Mouse (Mus musculus) olfactory bulb, adult 2 months (tissue): Measurements from ENCODE around the gene Prom2. TPM values are rescaled to one million over a fixed set of nuclear protein-coding genes. Genes with fewer than 3 reads are reported as not detected.

Source experiments
- H3K27ac ChIP-seq: fragments of 200-500 bp; 2 replicates; pipeline ENCODE4 v1.5.1; 2012; ENCODE audit warnings: low read depth, low read length; ENCODE audit not compliant: insufficient read depth
- H3K4me1 ChIP-seq: fragments of 200-500 bp; 2 replicates; pipeline ENCODE4 v1.6.1; 2012; ENCODE audit warnings: low read length; ENCODE audit not compliant: control insufficient read depth, insufficient read depth
- H3K4me3 ChIP-seq: fragments of 200-500 bp; 2 replicates; pipeline ENCODE4 v1.5.1; 2012; ENCODE audit warnings: mild to moderate bottlenecking, low read depth, low read length, moderate library complexity; ENCODE audit not compliant: insufficient read depth
- CTCF ChIP-seq: fragments of 200-500 bp; IDR thresholded peaks from 2 replicates; pipeline ENCODE4 v1.5.1; 2012; ENCODE audit warnings: low read depth, mild to moderate bottlenecking, low read length, moderate library complexity; ENCODE audit not compliant: insufficient read depth
- POLR2A ChIP-seq: fragments of 200-500 bp; IDR thresholded peaks from 2 replicates; pipeline ENCODE4 v1.6.1; 2012; ENCODE audit warnings: mild to moderate bottlenecking, low read depth, low read length, moderate library complexity; ENCODE audit not compliant: insufficient read depth
- WGBS: fragments of 180-500 bp; shearing (Covaris S2); methylation state at CpG from one replicate; pipeline ENCODE4 v1.1.7; 2018; 5-methylcytosine and 5-hydroxymethylcytosine counted together
- polyA plus RNA-seq: library from polyadenylated mRNA; stranded (reverse); fragments of >200 nt; gene quantifications from 2 replicates; pipeline ENCODE4 v1.2.4, GENCODE M21; 2012; ENCODE audit warnings: low replicate concordance; ENCODE audit not compliant: missing spikeins, insufficient read depth, insufficient read length

Prom2 gene
- polyA plus RNA-seq, 1 experiment = not detected

DNA sequence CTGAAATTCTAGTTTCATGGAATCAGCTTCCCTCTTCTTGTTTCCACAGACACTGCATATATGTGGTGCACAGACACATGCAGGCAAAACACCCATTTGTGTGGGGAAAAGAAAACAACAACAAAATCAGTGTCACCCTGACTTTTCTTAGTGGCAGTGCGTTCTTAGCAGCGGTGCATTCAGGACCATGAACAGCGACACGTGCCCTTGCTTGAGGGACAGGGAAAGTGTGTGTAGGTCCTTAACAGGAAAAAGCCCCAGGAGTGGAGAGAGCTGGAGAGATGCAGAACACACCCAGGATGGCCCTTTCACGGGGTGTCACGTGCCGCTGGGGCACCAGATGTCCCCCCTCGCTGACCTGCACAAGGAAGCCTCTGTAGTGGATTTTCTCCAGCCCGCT, 8.9 kb downstream of the Prom2 start:
- no peak for TF ChIP-seq CTCF
- no peak for TF ChIP-seq POLR2A
- H3K4me3 ChIP-seq = no peak overlapping the region
- WGBS = 34% methylated on average over 9 of the region's 9 CpGs
- H3K27ac ChIP-seq = no peak overlapping the region
- peaks cover 12% of the 10 kb centered on the region for H3K4me1 ChIP-seq

DNA sequence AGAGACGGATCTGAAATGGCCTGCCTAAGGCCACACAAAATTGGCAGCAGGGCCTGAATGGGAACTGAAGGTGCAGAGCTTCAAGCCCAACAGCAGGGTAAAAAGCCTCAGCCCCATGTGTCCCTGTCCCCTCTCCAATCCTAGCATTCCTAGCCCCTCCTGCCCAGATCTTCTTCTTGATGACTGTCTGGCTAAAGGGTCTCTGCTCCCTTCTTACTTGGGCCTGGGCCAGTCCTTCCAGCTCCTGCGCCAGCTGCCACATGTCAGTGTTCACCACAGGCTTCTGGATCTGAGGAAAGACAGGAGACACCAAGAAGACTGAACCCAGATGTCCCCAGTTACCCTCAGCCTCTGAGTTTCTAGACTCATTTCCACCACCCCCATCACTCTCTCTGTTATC, 9.7 kb downstream of the Prom2 start:
- H3K27ac ChIP-seq = no peak overlapping the region
- no peak overlapping the region for H3K4me3 ChIP-seq
- 73% methylated on average over 2 of the region's 2 CpGs for WGBS
- TF ChIP-seq POLR2A = no peak
- no peak for TF ChIP-seq CTCF
- peaks cover 5% of the 10 kb centered on the region for H3K4me1 ChIP-seq

DNA sequence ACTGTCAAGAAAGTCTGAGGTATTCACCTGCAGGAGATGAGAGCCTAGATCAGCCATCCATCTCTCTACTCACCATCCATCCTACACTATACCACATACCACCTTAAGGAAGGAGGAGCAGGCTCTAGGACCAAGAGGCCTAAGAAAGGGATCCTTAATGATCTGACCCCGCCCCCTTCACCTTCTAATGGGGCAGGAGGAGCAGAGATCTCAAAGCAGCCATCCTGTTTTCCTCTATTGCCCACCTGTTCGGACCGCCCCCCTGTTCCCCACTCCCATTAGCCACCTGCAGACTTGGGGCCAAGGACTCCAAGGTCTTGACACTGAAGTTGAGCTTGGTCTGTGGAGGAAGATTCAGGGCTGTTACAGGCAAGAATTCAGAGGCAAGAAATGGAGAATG, 10.8 kb downstream of the Prom2 start:
- 82% methylated on average over 3 of the region's 3 CpGs for WGBS
- no peaks in the 10 kb centered on the region for H3K4me1 ChIP-seq
- no peak overlapping the region for H3K4me3 ChIP-seq
- TF ChIP-seq CTCF (no peak), POLR2A (no peak)
- no peak overlapping the region for H3K27ac ChIP-seq

DNA sequence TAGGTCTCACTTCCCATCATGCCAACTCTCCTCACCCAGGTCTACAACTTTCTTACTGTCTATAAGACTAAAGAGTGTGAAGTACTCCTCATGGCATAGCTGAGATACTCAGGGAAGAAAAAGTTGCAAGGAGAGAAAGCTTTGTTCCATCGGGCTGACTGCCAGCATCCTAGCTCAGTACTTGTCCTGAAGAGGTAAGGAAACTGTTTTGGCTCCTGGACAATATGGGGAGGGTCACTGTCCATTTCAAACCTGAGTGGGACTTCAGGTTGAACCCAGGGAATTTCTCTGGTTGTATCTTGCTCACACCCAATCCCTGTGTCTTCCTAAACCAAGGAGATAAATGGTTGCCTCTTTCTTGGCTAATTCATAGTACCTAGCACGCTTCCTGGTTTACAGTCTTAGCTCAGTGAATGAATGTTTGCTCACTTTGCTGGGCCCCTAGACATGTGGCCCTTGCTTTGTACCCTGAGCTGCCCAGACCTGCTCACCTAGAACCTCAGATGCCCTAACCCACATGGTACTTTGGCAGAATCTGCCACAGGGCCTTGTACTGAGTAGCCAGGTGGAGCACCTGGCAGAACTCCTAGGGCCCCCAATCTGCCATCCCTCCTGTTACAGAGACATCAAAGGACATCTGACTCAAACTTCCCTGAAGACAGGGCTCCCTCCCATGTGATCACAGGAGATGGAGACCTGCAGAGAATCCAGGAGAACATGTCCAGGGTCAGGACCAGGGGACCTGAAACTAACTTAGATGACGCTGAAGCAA, 16.1 kb downstream of the Prom2 start:
- Histone ChIP-seq H3K4me1 (peaks cover 20% of the 10 kb centered on the region), H3K27ac (no peak overlapping the region), H3K4me3 (no peak overlapping the region)
- 96% methylated on average over 3 of the region's 3 CpGs for WGBS
- no peak for TF ChIP-seq CTCF
- no peak for TF ChIP-seq POLR2A

DNA sequence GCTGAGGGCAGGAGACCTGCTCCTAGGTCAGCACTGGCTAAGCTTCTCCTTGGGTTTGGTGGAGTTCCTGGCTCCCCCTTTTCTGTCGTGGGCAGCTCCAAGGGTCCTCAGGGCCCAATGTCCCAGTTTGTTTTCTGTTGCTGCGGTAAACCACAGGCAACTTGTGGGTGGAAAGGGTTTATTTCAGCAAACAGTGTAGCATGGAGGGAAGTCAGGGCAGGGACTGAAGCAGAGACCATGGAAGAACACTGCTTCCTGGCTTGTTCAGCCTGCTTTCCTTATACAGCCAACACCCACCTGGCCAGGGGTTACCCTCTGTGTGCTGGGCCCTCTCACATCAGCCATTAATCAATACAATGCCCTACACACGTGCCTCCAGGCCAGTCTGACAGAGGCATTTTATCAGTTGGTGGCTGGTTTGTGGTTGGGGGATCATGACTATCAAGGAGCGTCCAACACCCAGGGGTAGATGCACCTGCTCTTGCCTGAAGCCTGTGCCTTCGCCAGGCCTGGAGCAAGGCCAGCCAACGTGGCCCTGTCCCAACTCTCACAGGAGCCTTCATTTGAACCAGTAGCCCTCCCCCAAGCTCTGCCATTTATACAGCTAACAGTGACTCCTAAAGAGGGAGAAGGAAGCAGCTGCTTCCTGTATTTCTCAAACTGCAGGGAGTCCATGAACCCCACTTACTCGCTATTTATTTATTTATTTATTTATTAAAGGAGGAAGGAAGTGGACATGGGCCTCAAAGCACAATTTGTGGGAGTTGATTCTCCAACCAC, 17.1 kb downstream of the Prom2 start:
- Histone ChIP-seq H3K4me1 (peaks cover 25% of the 10 kb centered on the region), H3K27ac (no peak overlapping the region), H3K4me3 (no peak overlapping the region)
- TF ChIP-seq CTCF (no peak), POLR2A (no peak)
- WGBS = 57% methylated on average over 7 of the region's 7 CpGs

DNA sequence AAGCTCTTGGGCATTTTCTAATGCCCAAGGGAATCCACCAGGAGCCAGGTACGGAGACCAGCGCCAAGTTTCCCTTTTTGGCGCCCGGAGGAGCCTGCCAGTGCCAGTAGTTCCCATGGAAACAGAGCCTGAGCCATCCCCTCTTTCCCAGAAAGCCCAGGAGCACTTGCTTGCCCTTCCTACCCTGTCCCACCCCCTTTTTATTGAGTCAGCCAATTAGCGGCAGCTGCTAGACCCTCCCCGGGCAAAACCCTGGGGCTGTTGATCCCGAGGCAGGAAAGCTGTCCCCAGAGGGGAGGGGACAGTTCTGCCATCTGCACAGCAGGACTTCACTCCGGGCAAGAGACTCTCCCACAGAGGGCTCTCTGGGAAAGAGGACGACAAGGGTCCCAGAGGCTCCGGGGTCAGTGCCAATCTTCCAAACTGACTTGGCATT, 19.2 kb downstream of the Prom2 start, which contains the start of gene Kcnip3:
TSS of gene Kcnip3 (minus strand) at position 89 of the 436 bp plus-strand sequence.
- Histone ChIP-seq H3K27ac (peak within 1 kb of the TSS; percentile 93), H3K4me1 (peaks cover 45% of the 10 kb centered on the region), H3K4me3 (peak within 1 kb of the TSS; percentile 52)
- no peak for TF ChIP-seq CTCF
- no peak for TF ChIP-seq POLR2A
- 6% methylated on average over 10 of the region's 10 CpGs for WGBS

DNA sequence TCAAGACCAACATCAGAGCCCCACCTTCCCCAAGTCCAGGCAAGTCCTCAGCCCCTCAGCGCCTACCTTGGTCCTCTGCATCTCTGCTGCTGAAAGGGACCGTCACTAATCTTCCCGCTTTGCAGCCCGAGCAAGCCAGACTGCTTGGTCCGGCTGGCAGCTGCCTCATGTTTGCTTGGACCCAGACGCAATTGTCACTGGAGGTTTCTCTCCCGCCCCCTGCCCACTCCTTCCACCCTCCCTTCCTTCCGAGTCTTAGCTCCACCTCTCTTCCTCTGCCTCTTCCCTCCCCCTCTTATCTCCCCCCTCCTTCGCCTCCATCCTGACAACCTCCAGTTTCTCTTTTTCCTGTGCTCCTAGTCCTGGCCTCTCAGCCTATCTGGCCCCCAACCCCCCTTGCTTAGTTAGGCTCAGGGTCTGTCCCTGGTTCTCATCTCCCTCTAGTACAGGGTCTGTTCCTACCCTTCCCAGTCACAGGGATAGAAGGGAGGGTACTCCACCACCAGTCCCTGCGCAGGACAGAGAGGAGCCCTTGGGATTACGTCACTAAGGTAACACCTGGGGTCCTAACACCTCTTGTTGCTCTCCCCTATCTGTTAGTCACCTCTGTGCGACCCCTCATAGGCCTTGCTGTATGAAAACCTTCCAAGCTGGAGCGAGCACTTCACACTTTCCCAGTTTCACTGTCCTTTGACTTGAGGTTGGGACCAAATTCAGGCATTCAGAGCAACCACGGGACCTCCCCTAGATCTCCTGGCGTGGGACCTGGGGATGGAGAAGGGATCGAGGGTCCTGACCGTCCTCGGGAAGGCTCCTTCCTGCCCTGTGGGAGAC, 19.9 kb downstream of the Prom2 start:
- 6% methylated on average over 18 of the region's 18 CpGs for WGBS
- TF ChIP-seq CTCF = no peak
- TF ChIP-seq POLR2A = peak; percentile 59
- H3K27ac ChIP-seq = peak overlapping the region; percentile 93
- peak overlapping the region; percentile 52 for H3K4me3 ChIP-seq
- peaks cover 47% of the 10 kb centered on the region for H3K4me1 ChIP-seq

DNA sequence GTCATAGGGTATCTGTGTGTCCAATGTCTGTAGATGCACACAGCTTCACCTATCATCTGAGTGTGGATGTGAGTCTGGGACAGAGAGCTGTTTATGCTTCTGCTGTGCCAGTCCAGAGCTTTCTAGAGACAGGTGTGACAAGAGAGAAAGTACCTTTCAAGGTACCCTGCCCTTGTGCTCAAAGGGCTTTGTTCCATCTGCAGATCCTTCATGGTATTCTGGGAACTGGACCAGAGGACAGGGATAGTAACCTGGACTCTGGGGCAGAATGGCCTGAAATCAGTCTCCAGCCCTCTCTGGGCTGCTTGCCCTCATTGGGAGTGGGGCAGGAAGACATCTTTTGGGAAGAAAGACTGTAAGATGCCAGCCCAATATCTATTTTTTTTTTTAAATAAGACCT, 21.1 kb downstream of the Prom2 start:
- H3K4me1 ChIP-seq = peaks cover 47% of the 10 kb centered on the region
- H3K4me3 ChIP-seq = peak overlapping the region; percentile 52

DNA sequence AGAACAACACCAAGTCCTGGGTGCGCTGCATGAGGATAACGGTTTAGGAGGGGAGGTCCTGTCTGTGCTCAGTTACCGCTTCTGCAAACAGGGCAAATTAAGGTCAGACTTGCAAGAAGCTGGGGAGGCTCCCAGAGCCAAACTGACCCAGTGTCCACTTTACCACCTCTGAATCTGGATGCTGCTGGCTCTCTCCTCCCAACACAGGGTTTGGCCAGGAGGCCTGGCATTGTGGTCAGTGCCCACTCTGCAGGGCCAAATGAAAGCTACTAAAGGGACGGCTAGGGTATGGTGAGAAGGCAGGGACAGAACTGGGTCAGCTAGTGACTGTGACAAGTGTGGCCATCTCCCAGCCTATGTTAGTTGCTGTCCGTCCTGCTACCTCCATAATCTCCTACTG, 22.0 kb downstream of the Prom2 start:
- H3K27ac ChIP-seq = no peak overlapping the region
- WGBS = 76% methylated on average over 5 of the region's 5 CpGs
- TF ChIP-seq CTCF = no peak
- TF ChIP-seq POLR2A = no peak
- no peak overlapping the region for H3K4me3 ChIP-seq
- peaks cover 47% of the 10 kb centered on the region for H3K4me1 ChIP-seq

More for the DNA sequence above, 21.1 kb downstream of the Prom2 start:
- no peak overlapping the region for H3K27ac ChIP-seq
- no peak for TF ChIP-seq CTCF
- no peak for TF ChIP-seq POLR2A
